Mouse (Mus musculus) inflammation-experienced regulatory T-cells, adult 6 months (primary cell): ENCODE results near the gene Tnks2. TPM values are rescaled to one million over a fixed set of nuclear protein-coding genes. Genes with fewer than 3 reads are reported as not detected.

Experiments used
- ATAC-seq: one replicate; pipeline ENCODE4 v1.8.0; 2017
- polyA plus RNA-seq, 3 experiments: library from polyadenylated mRNA; unstranded; fragments of 100-300 nt; shearing (Covaris generic); gene quantifications; one replicate each; pipeline ENCODE4 v1.2.1; 2017

Tnks2 gene
- polyA plus RNA-seq, 3 experiments from 2014 or later, result 25.8 to 31.5 (median 31.3) TPM

- no peak for ATAC-seq
Observed at GRCm38 (mm10) chr19:36940064-36940463, 106.0 kb downstream of the Tnks2 start.

Other genes with a start within 250 kb of the Tnks2 start
- gene Ppp1r3c, start 97.6 kb upstream of the Tnks2 start, polyA plus RNA-seq, result not detected
- under 1 TPM in 1 of 3 experiments, not detected in 2; 0.20 TPM for gene Fgfbp3, start 85.4 kb downstream of the Tnks2 start, polyA plus RNA-seq
- gene Btaf1, start 91.8 kb downstream of the Tnks2 start, polyA plus RNA-seq, result 10 to 100 TPM in 1 of 3 experiments, 1 to 10 TPM in 2; 6.4 to 11.5 (median 9.0) TPM